Mouse (Mus musculus): ENCODE results near the gene Mrps16. TPM values are rescaled to one million over a fixed set of nuclear protein-coding genes. Genes with fewer than 3 reads are reported as not detected.

Gene Mrps16
- 19.3 and 19.6 TPM in 2 replicates for polyA plus RNA-seq (2012; ENCODE audit: low replicate concordance)

DNA sequence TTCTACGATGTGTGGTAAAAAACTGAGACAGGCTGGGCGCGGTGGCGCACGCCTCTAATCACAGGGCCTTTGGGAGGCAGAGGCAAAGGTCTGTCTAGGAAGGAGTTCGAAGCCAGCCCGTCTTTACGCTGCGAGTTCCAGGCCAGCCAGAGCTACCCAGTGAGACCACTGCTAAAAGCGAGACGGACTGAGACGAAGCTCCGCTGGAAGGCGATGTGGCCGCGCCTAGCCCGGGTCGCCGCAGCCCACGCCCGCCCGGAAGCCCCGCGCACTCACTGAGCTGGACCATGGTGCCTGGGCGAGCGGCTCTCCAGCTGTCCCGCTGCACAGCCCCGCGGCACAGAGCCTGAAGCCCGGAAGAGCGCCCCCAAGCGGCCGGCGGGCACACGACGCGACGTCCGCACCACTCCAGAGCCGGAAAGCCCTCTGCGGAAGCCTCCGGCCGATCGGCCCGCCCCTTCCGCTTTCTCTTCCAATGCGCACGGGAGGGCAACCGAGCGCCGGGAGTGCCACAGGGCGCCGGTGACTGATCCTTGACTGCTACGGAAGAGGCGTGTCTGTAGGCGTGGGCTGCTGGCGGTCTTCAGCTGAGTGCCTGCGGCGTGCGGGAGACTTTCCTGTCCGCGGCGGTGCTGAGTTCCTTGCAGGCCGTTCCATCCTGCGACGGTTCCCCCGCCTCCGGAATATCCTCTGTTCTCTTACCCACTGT, at the start of gene Mrps16:
Mrps16 (minus strand) TSS at position 430 of the 709 bp plus-strand sequence.

DNA sequence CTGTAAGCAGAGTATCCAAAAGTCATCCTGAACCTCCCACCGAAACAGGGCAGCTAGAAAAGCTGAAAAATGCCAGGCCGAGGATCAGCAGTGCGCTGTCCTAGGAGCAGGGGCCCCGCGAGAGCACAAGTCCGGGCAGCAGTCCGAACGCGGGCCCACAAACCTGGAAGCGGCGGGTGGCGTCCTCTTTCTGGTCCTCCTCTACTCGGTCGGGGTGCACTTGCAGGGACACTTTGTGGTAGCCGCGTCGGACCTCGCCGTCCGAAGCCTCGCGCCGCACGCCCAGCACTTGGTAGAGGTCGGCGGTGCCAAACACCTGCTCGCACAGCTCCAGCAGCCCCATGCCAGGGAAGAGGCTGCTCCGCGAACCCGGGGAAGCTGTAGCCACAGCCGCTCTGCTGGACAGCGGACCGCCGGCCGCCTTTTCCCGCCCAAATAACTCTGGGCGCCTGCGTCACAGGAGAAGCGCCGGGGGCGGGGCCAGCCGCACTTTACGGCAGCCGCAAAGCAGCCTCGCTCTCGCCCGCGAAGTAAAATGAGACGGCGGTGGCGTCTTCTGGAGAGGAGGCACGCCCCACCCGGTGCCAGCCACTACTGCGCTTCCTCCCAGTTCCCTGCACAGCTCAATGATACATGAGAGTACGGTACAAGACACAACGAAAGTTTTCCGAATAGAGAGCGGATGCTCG, 4.8 kb downstream of the Mrps16 start, which contains the start of gene Dnajc9:
Dnajc9 (minus strand) TSS at position 470 of the 689 bp plus-strand sequence.

DNA sequence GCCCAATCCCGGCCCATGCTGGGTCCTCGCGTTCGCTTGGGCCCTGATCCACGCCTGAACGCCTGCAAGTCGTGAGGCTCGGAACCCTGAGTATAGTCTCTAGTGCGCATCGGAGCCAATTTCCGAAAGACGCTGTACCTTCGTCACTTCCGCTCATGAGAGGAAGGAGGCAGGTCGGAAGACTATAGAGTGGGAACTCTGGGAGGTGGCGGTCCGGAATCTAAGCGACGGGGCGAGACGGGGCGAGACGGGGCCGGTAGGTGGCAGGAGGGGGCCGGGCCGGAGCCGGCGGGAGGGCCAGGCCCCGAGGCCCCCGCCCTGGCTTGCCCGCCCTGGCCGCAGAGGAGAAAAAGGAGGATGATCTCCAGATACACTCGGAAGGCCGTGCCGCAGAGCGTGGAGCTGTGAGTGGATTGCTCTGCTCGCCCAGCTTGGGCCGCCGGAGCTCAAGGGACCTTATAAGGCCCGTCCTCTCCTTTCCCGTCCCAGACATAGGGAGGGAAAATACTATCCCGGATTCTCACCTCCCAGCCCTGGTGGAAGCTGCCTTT, 45.4 kb downstream of the Mrps16 start, which contains the start of the genes Ecd and Fam149b:
Ecd (minus strand) TSS at position 131 of the 551 bp plus-strand sequence.
Fam149b (plus strand) TSS at position 172 of the 551 bp plus-strand sequence.

Other genes with a start within 250 kb of the Mrps16 start
- 14.3 and 15.7 TPM in 2 replicates for gene Kcnk5, start 211.8 kb downstream of the Mrps16 start, polyA plus RNA-seq (2012; ENCODE audit: low replicate concordance)
- gene Kcnk16, start 124.4 kb downstream of the Mrps16 start, polyA plus RNA-seq (2012; ENCODE audit: low replicate concordance) = not detected in 2 replicates
- gene Nudt13, start 98.9 kb downstream of the Mrps16 start, polyA plus RNA-seq (2012; ENCODE audit: low replicate concordance) = 2.2 and 2.7 TPM in 2 replicates
- 25.6 and 34.2 TPM in 2 replicates for gene Ecd, start 45.5 kb downstream of the Mrps16 start, polyA plus RNA-seq (2012; ENCODE audit: low replicate concordance)
- 12.7 and 26.1 TPM in 2 replicates for gene Fam149b, start 45.5 kb downstream of the Mrps16 start, polyA plus RNA-seq (2012; ENCODE audit: low replicate concordance)
- 63.1 and 147 TPM in 2 replicates for gene Dnajc9, start 4.7 kb downstream of the Mrps16 start, polyA plus RNA-seq (2012; ENCODE audit: low replicate concordance)
- gene Cfap70, start 58.6 kb upstream of the Mrps16 start, polyA plus RNA-seq (2012; ENCODE audit: low replicate concordance) = 0.03 TPM in 1 of 2 replicates, not detected in the other
- gene Anxa7, start 86.5 kb upstream of the Mrps16 start, polyA plus RNA-seq (2012; ENCODE audit: low replicate concordance) = 34.5 and 54.9 TPM in 2 replicates
- 0.08 and 0.30 TPM in 2 replicates for gene Mss51, start 103.3 kb upstream of the Mrps16 start, polyA plus RNA-seq (2012; ENCODE audit: low replicate concordance)
- gene Ppp3cb, start 152.9 kb upstream of the Mrps16 start, polyA plus RNA-seq (2012; ENCODE audit: low replicate concordance) = 5.5 and 6.1 TPM in 2 replicates
- 0.41 and 0.89 TPM in 2 replicates for gene Usp54, start 247.4 kb upstream of the Mrps16 start, polyA plus RNA-seq (2012; ENCODE audit: low replicate concordance)

Measured in hematopoietic multipotent progenitor cell, adult 10-12 weeks (in vitro differentiated cells).